Mouse (Mus musculus) midbrain, embryonic 14.5 days (tissue): ENCODE results near the gene Adamts14. TPM values are rescaled to one million over a fixed set of nuclear protein-coding genes. Genes with fewer than 3 reads are reported as not detected.

Experiments used
- ATAC-seq: fragments of 200-750 bp; cut with Nextera tagmentation; 2 replicates; pipeline ENCODE4 v1.8.0; 2017; ENCODE audit warnings: moderate number of reproducible peaks, moderate library complexity; ENCODE audit not compliant: low FRiP score, low TSS enrichment
- DNase-seq: peaks from one replicate; pipeline ENCODE4 v3.0.0-alpha.2; 2015
- H3K27ac ChIP-seq: fragments of 300-500 bp; sonication (generic); replicated peaks from 2 replicates; pipeline ENCODE4 v1.5.1; 2014; ENCODE audit warnings: mild to moderate bottlenecking, low read depth, low read length, moderate library complexity
- H3K27me3 ChIP-seq: fragments of 300-500 bp; sonication (generic); 2 replicates; pipeline ENCODE4 v1.6.1; 2014; ENCODE audit warnings: low read length, control low read depth, mixed read lengths; ENCODE audit not compliant: control insufficient read depth, insufficient read depth
- H3K36me3 ChIP-seq: fragments of 300-500 bp; sonication (generic); 2 replicates; pipeline ENCODE4 v1.6.1; 2014; ENCODE audit warnings: low read length, control low read depth; ENCODE audit not compliant: control insufficient read depth, insufficient read depth
- H3K4me1 ChIP-seq: fragments of 300-500 bp; sonication (generic); 2 replicates; pipeline ENCODE4 v1.6.1; 2014; ENCODE audit warnings: mild to moderate bottlenecking, antibody characterized with exemption, low read length, control low read depth; ENCODE audit not compliant: control insufficient read depth, insufficient read depth
- H3K4me2 ChIP-seq: fragments of 300-500 bp; sonication (generic); 2 replicates; pipeline ENCODE4 v1.6.1; 2014; ENCODE audit warnings: mild to moderate bottlenecking, low read length, moderate library complexity
- H3K4me3 ChIP-seq: fragments of 300-500 bp; sonication (generic); replicated peaks from 2 replicates; pipeline ENCODE4 v1.5.1; 2014; ENCODE audit warnings: low read depth, low read length
- H3K9ac ChIP-seq: fragments of 300-500 bp; sonication (generic); replicated peaks from 2 replicates; pipeline ENCODE4 v1.6.1; 2014; ENCODE audit warnings: mild to moderate bottlenecking, low read length, moderate library complexity
- H3K9me3 ChIP-seq: fragments of 300-500 bp; sonication (generic); 2 replicates; pipeline ENCODE4 v1.6.1; 2016; ENCODE audit warnings: low read length, control low read depth, mixed read lengths; ENCODE audit not compliant: control insufficient read depth
- WGBS: fragments of 180-500 bp; shearing (Covaris S2); extraction: QIAGEN DNeasy Blood & Tissue Kit; methylation state at CpG from one replicate; pipeline ENCODE4 v1.1.7; 2014; 5-methylcytosine and 5-hydroxymethylcytosine counted together
- polyA plus RNA-seq: library from polyadenylated mRNA; unstranded; fragments of >200 nt; fragmentation: Nextera tagmentation; extraction: Ambion mirVana; gene quantifications from 2 replicates; pipeline ENCODE4 v1.2.1, GENCODE M21; 2014

Gene Adamts14
- 0.15 and 0.22 TPM in 2 replicates for polyA plus RNA-seq

GRCm38 (mm10) chr10:61273081-61273843 is at the start of gene Adamts14:
Gene Adamts14 (minus strand): TSS chr10:61273438.
- peak within 1 kb of the TSS; percentile 59 for H3K9ac ChIP-seq
- H3K36me3 ChIP-seq: no peaks in the 10 kb centered on the region
- H3K27me3 ChIP-seq: peaks cover 28% of the 10 kb centered on the region
- peak within 1 kb of the TSS; percentile 48 for H3K4me3 ChIP-seq
- peak; percentile 55; the same call in 1 of the 2 replicates for ATAC-seq
- no peak within 1 kb of the TSS for H3K27ac ChIP-seq
- DNase-seq: peak; percentile 66
- H3K9me3 ChIP-seq: no peaks in the 10 kb centered on the region
- H3K4me2 ChIP-seq: peak within 1 kb of the TSS; percentile 94
- WGBS: 1% methylated on average over 75 of the region's 75 CpGs
- 0 out of 2 replicates have a peak, but pooled peaks cover 4% of the 10 kb centered on the region for H3K4me1 ChIP-seq

GRCm38 (mm10) chr10:61318527-61318926 is 45.3 kb upstream of the Adamts14 start:
- Histone ChIP-seq H3K36me3 (no peaks in the 10 kb centered on the region), H3K4me1 (no peaks in the 10 kb centered on the region), H3K9ac (no peak overlapping the region), H3K4me3 (no peak overlapping the region), H3K27ac (no peak overlapping the region), H3K4me2 (no peak overlapping the region), H3K27me3 (no peaks in the 10 kb centered on the region), H3K9me3 (no peaks in the 10 kb centered on the region)
- ATAC-seq: no peak
- 85% methylated on average over 3 of the region's 3 CpGs for WGBS
- no peak for DNase-seq

- ATAC-seq: no peak
- no peaks in the 10 kb centered on the region for H3K4me1 ChIP-seq
- H3K4me2 ChIP-seq: no peak overlapping the region
- no peaks in the 10 kb centered on the region for H3K9me3 ChIP-seq
- H3K4me3 ChIP-seq: no peak overlapping the region
- H3K9ac ChIP-seq: no peak overlapping the region
- 19% methylated on average over 9 of the region's 9 CpGs for WGBS
- no peaks in the 10 kb centered on the region for H3K36me3 ChIP-seq
- H3K27me3 ChIP-seq: no peaks in the 10 kb centered on the region
- DNase-seq: no peak
- H3K27ac ChIP-seq: no peak overlapping the region
Observed at GRCm38 (mm10) chr10:61315324-61315880, 42.2 kb upstream of the Adamts14 start.

- H3K4me2 ChIP-seq: no peak overlapping the region
- DNase-seq: no peak
- no peak overlapping the region for H3K4me3 ChIP-seq
- H3K36me3 ChIP-seq: no peaks in the 10 kb centered on the region
- H3K27me3 ChIP-seq: no peaks in the 10 kb centered on the region
- no peaks in the 10 kb centered on the region for H3K9me3 ChIP-seq
- ATAC-seq: no peak
- WGBS: 70% methylated on average over 7 of the region's 7 CpGs
- no peaks in the 10 kb centered on the region for H3K4me1 ChIP-seq
- no peak overlapping the region for H3K27ac ChIP-seq
- no peak overlapping the region for H3K9ac ChIP-seq
Observed at GRCm38 (mm10) chr10:61313750-61314149, 40.5 kb upstream of the Adamts14 start.

- Histone ChIP-seq H3K4me3 (no peak overlapping the region), H3K4me1 (no peaks in the 10 kb centered on the region), H3K9me3 (no peaks in the 10 kb centered on the region), H3K36me3 (no peaks in the 10 kb centered on the region), H3K4me2 (no peak overlapping the region), H3K27me3 (no peaks in the 10 kb centered on the region), H3K27ac (no peak overlapping the region), H3K9ac (no peak overlapping the region)
- ATAC-seq: no peak
- DNase-seq: no peak
- 73% methylated on average over 7 of the region's 7 CpGs for WGBS
Observed at GRCm38 (mm10) chr10:61312754-61313153, 39.5 kb upstream of the Adamts14 start.

- 91% methylated on average over 6 of the region's 6 CpGs for WGBS
- no peak overlapping the region for H3K4me2 ChIP-seq
- H3K27me3 ChIP-seq: no peaks in the 10 kb centered on the region
- DNase-seq (no peak), ATAC-seq (no peak)
- no peak overlapping the region for H3K9ac ChIP-seq
- no peaks in the 10 kb centered on the region for H3K9me3 ChIP-seq
- H3K4me1 ChIP-seq: no peaks in the 10 kb centered on the region
- no peaks in the 10 kb centered on the region for H3K36me3 ChIP-seq
- no peak overlapping the region for H3K4me3 ChIP-seq
- H3K27ac ChIP-seq: no peak overlapping the region
Observed at GRCm38 (mm10) chr10:61312159-61312558, 38.9 kb upstream of the Adamts14 start.

GRCm38 (mm10) chr10:61308706-61309320 is 35.6 kb upstream of the Adamts14 start:
- H3K9ac ChIP-seq: no peak overlapping the region
- 66% methylated on average over 12 of the region's 12 CpGs for WGBS
- H3K27ac ChIP-seq: no peak overlapping the region
- H3K4me1 ChIP-seq: no peaks in the 10 kb centered on the region
- DNase-seq (no peak), ATAC-seq (no peak)
- no peaks in the 10 kb centered on the region for H3K27me3 ChIP-seq
- no peak overlapping the region for H3K4me2 ChIP-seq
- no peaks in the 10 kb centered on the region for H3K36me3 ChIP-seq
- H3K9me3 ChIP-seq: no peaks in the 10 kb centered on the region
- no peak overlapping the region for H3K4me3 ChIP-seq

- Histone ChIP-seq H3K27ac (no peak overlapping the region), H3K9me3 (no peaks in the 10 kb centered on the region), H3K27me3 (no peaks in the 10 kb centered on the region), H3K36me3 (no peaks in the 10 kb centered on the region), H3K4me3 (no peak overlapping the region), H3K9ac (no peak overlapping the region), H3K4me1 (no peaks in the 10 kb centered on the region), H3K4me2 (no peak overlapping the region)
- no peak for ATAC-seq
- DNase-seq: no peak
- WGBS: 85% methylated on average over 13 of the region's 13 CpGs
Observed at GRCm38 (mm10) chr10:61305928-61306590, 32.8 kb upstream of the Adamts14 start.
